In genomic region chr7:25486186-25486585, GRCm38 (mm10) we compare ENCODE assay signal across 7 mouse cellular contexts. TPM values are rescaled to one million over a fixed set of nuclear protein-coding genes. Genes with fewer than 3 reads are reported as not detected.
DNase-seq lines count a peak whose midpoint lies in the region.

No protein-coding gene starts in this region.

- intact Hi-C loops in heart, postnatal 25 days (cut with DNase I), result loop anchor here (2.0 kb wide), 1 partner anchor 55 kb away; no protein-coding TSS in a partner anchor
- intact Hi-C loops in heart, postnatal 14 days (cut with DNase I), result loop anchor here (2.0 to 5.0 kb wide), 2 partner anchors 55 to 111 kb away; no protein-coding TSS in a partner anchor

- DNase-seq in heart, adult 8-10 months (ENCODE audit: low spot score), result peak; percentile 45
- DNase-seq in heart, postnatal 25 days (ENCODE audit: low spot score), result no peak
- DNase-seq in thymus, postnatal 25 days, result peak; percentile 26
- no peak for DNase-seq in thymus, postnatal 10 days (ENCODE audit: low spot score in 2 of 2)
- DNase-seq in heart, postnatal 14 days, result peak; percentile 26 to 53
- DNase-seq in right cerebral cortex, postnatal 4 days, result peak; percentile 32
- no peak for DNase-seq in MN1 (ENCODE audit: low spot score)

RNA-seq across cellular contexts. Expression of gene Ceacam1, which starts 8.8 kb away (rescaled TPM):
- 10 to 100 TPM; 10.7 to 13.9 (median 12.5) TPM for total RNA-seq in heart, adult 8-10 months (2022)
- total RNA-seq in heart, postnatal 25 days (2021), result 10 to 100 TPM; 12.4 to 14.7 TPM
- total RNA-seq in heart, postnatal 14 days (2021), result 10 to 100 TPM; 14.3 to 17.4 TPM

RNA-seq across cellular contexts. Expression of gene Ceacam2, which starts 53.5 kb away (rescaled TPM):
- 1 to 10 TPM; 1.9 to 2.4 (median 2.1) TPM for total RNA-seq in heart, adult 8-10 months (2022)
- total RNA-seq in heart, postnatal 25 days (2021), result 1 to 10 TPM; 2.2 to 2.4 TPM
- total RNA-seq in heart, postnatal 14 days (2021), result 1 to 10 TPM; 1.9 to 2.0 TPM

Comparison
In these comparisons a context has a peak if more than half of its experiments do, and no peak if none do; other contexts are left out.
1. DNase-seq: peak in heart, adult 8-10 months (single experiment), thymus, postnatal 25 days (single experiment), heart, postnatal 14 days (2 of 2) and right cerebral cortex, postnatal 4 days (single experiment); none in heart, postnatal 25 days (single experiment), thymus, postnatal 10 days (0 of 2) and MN1 (single experiment).